Mouse (Mus musculus) C2C12 (cell line): ENCODE data around the gene Dhdh. TPM values are rescaled to one million over a fixed set of nuclear protein-coding genes. Genes with fewer than 3 reads are reported as not detected.
"Not testable (repeated sequence)": the region's sequence is repeated elsewhere in the genome, so short reads cannot be mapped to it uniquely, and the experiment has no call there.

ENCODE experiments used
- H3K27me3 ChIP-seq: one replicate; pipeline ENCODE4 v1.6.1; 2011; ENCODE audit not compliant: control insufficient read depth, insufficient read depth, insufficient read length
- H3K36me3 ChIP-seq: one replicate; pipeline ENCODE4 v1.6.1; 2011; ENCODE audit not compliant: control insufficient read depth, insufficient read depth
- H3K4me3 ChIP-seq: one replicate; pipeline ENCODE4 v1.5.1; 2011; ENCODE audit warnings: mild to moderate bottlenecking, control low read depth; ENCODE audit not compliant: poor library complexity, insufficient read depth, severe bottlenecking
- H3K79me2 ChIP-seq: one replicate; pipeline ENCODE4 v1.6.1; 2011; ENCODE audit not compliant: control insufficient read depth, insufficient read depth
- H3K79me3 ChIP-seq: one replicate; pipeline ENCODE4 v1.6.1; 2011; ENCODE audit warnings: low read depth, control low read depth
- H3ac ChIP-seq: one replicate; pipeline ENCODE3; 2011; ENCODE audit warnings: low read depth; ENCODE audit not compliant: control insufficient read depth, insufficient read length
- CEBPB ChIP-seq: IDR thresholded peaks from one replicate; pipeline ENCODE4 v1.6.1; 2011; ENCODE audit warnings: low read depth, mild to moderate bottlenecking, control low read depth, moderate library complexity
- CTCF ChIP-seq: IDR thresholded peaks from one replicate; pipeline ENCODE4 v1.5.1; 2011; ENCODE audit not compliant: control insufficient read depth, insufficient read depth, insufficient read length
- FOSL1 ChIP-seq: IDR thresholded peaks from one replicate; pipeline ENCODE4 v1.8.0; 2011; ENCODE audit warnings: mild to moderate bottlenecking, low read length; ENCODE audit not compliant: poor library complexity, insufficient read depth, severe bottlenecking
- MAX ChIP-seq: IDR thresholded peaks from one replicate; pipeline ENCODE4 v1.6.1; 2011; ENCODE audit warnings: mild to moderate bottlenecking, control low read depth
- MYOD1 ChIP-seq: IDR thresholded peaks from one replicate; pipeline ENCODE4 v1.6.1; 2011; ENCODE audit warnings: low read depth; ENCODE audit not compliant: control insufficient read depth, insufficient read length
- MYOG ChIP-seq: IDR thresholded peaks from one replicate; pipeline ENCODE4 v1.6.1; 2011; ENCODE audit not compliant: control insufficient read depth, insufficient read length; ENCODE audit errors: extremely low read depth
- USF1 ChIP-seq: IDR thresholded peaks from one replicate; pipeline ENCODE4 v1.6.1; 2011; ENCODE audit warnings: low read depth, mild to moderate bottlenecking, control low read depth, moderate library complexity
- polyA plus RNA-seq: library from polyadenylated mRNA; unstranded; fragments of >200 nt; fragmentation: generic; extraction: Trizol; gene quantifications from one replicate; pipeline ENCODE4 v1.2.1, GENCODE M21; 2012; ENCODE audit warnings: missing spikeins

The Dhdh gene
- polyA plus RNA-seq, 1 experiment = 0.07 TPM

- peak overlapping the region; percentile 32 for H3K4me3 ChIP-seq
- TF ChIP-seq CTCF = no peak
- TF ChIP-seq FOSL1 = no peak
- TF ChIP-seq MAX = no peak
- no peak for TF ChIP-seq USF1
- TF ChIP-seq MYOG = no peak
- no peak for TF ChIP-seq CEBPB
- no peak for TF ChIP-seq MYOD1
- peaks cover 62% of the 10 kb centered on the region for H3K79me2 ChIP-seq
- peaks cover 49% of the 10 kb centered on the region for H3K79me3 ChIP-seq
- H3K27me3 ChIP-seq = no peaks in the 10 kb centered on the region
- peaks cover 62% of the 10 kb centered on the region for H3K36me3 ChIP-seq
- peak overlapping the region; percentile 31 for H3ac ChIP-seq
Measured at GRCm38 (mm10) chr7:45460377-45460776, 28.2 kb downstream of the Dhdh start.

- TF ChIP-seq CEBPB (peak; percentile 36), USF1 (peak; percentile 52)
- H3K4me3 ChIP-seq = peak within 1 kb of the TSS; percentile 93
- H3K79me2 ChIP-seq = peaks cover 54% of the 10 kb centered on the region
- peaks cover 42% of the 10 kb centered on the region for H3K79me3 ChIP-seq
- peak within 1 kb of the TSS; percentile 87 for H3ac ChIP-seq
- H3K27me3 ChIP-seq = not testable (repeated sequence)
- peaks cover 58% of the 10 kb centered on the region for H3K36me3 ChIP-seq
Measured at GRCm38 (mm10) chr7:45459564-45460140, 29.0 kb downstream of the Dhdh start, which contains the start of gene Ftl1. Gene Ftl1 (minus strand): TSS chr7:45459884.

GRCm38 (mm10) chr7:45458748-45459563 is 29.6 kb downstream of the Dhdh start:
- Histone ChIP-seq H3K79me2 (peaks cover 48% of the 10 kb centered on the region), H3K79me3 (peaks cover 36% of the 10 kb centered on the region), H3K36me3 (peaks cover 56% of the 10 kb centered on the region), H3K27me3 (no peaks in the 10 kb centered on the region), H3K4me3 (peak overlapping the region; percentile 93), H3ac (peak overlapping the region; percentile 87)
- TF ChIP-seq MAX = no peak
- no peak for TF ChIP-seq CEBPB
- TF ChIP-seq USF1 = no peak
- TF ChIP-seq FOSL1 = no peak
- TF ChIP-seq MYOD1 = no peak
- TF ChIP-seq MYOG = no peak
- TF ChIP-seq CTCF = no peak

GRCm38 (mm10) chr7:45457204-45458060 is 31.2 kb downstream of the Dhdh start:
- peaks cover 41% of the 10 kb centered on the region for H3K36me3 ChIP-seq
- peak overlapping the region; percentile 93 for H3K4me3 ChIP-seq
- peaks cover 27% of the 10 kb centered on the region for H3K79me3 ChIP-seq
- no peaks in the 10 kb centered on the region for H3K27me3 ChIP-seq
- H3ac ChIP-seq = peak overlapping the region; percentile 58
- TF ChIP-seq MAX (peak; percentile 23), FOSL1 (no peak), USF1 (peak; percentile 33)
- peaks cover 32% of the 10 kb centered on the region for H3K79me2 ChIP-seq

- peaks cover 27% of the 10 kb centered on the region for H3K79me3 ChIP-seq
- H3K27me3 ChIP-seq = no peaks in the 10 kb centered on the region
- H3K4me3 ChIP-seq = peak overlapping the region; percentile 93
- H3ac ChIP-seq = no peak overlapping the region
- H3K36me3 ChIP-seq = peaks cover 34% of the 10 kb centered on the region
- peaks cover 31% of the 10 kb centered on the region for H3K79me2 ChIP-seq
- TF ChIP-seq MYOD1 (no peak), USF1 (no peak), FOSL1 (no peak), CTCF (no peak), MYOG (no peak), MAX (no peak), CEBPB (no peak)
Measured at GRCm38 (mm10) chr7:45456721-45457203, 31.8 kb downstream of the Dhdh start.
